Mouse (Mus musculus) splenic B cell, adult 2 months (primary cell): ENCODE results near the gene Hpcal4.

ENCODE experiments used
- DNase-seq: peaks from one replicate; pipeline ENCODE4 v3.0.0-alpha.2; 2011; ENCODE audit warnings: low read depth, low spot score
- H3K27me3 ChIP-seq: 2 replicates; pipeline ENCODE4 v1.6.1; 2012; ENCODE audit warnings: mild to moderate bottlenecking, low read length, moderate library complexity, mixed read lengths; ENCODE audit not compliant: control insufficient read depth, poor library complexity, insufficient read depth, severe bottlenecking
- H3K36me3 ChIP-seq: 2 replicates; pipeline ENCODE4 v1.6.1; 2012; ENCODE audit warnings: mild to moderate bottlenecking, low read length, moderate library complexity, mixed read lengths; ENCODE audit not compliant: control insufficient read depth, poor library complexity, insufficient read depth, severe bottlenecking

Hpcal4 gene

DNA sequence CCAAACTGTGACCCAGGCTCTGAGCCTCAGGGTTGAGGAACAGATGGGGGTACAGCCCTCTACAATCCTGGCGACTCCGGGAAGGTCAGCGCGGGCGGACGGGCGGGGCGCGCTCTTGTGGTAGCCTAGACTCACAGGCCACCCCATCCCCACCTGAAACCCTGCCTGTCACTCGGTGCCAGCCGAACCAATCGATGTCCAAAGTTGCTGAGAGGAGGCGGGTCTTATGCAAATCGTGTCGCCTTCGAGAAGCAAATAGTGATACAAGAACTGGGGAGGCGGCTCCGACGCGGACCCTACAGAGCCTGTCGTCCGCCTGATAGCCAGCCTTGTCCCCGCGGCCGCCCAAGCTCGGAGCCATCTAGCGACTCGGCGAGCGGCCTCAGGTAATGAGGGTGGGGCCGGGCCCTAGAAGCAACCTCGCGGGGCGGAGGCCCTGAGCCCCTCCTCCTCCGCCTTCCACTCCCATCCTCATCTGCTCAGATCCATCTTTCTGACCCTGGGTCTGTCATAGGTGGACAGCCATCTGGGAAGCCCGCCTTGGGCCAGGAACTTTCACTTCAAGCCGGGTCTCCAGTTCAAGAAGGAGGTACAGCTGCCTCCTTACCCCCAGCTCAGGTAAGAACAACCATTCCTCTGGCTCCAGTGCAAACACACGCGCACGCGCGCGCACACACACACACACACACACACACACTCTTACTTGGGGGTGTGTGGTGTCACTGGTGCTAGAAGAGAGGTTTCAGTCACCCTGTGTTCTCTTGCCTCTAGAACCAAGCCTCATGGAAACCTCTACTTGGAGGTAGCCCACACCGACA is 421 bp downstream of the Hpcal4 start:
- Histone ChIP-seq H3K27me3 (no peaks in the 10 kb centered on the region), H3K36me3 (no peaks in the 10 kb centered on the region)
- peak; percentile 50 for DNase-seq

DNA sequence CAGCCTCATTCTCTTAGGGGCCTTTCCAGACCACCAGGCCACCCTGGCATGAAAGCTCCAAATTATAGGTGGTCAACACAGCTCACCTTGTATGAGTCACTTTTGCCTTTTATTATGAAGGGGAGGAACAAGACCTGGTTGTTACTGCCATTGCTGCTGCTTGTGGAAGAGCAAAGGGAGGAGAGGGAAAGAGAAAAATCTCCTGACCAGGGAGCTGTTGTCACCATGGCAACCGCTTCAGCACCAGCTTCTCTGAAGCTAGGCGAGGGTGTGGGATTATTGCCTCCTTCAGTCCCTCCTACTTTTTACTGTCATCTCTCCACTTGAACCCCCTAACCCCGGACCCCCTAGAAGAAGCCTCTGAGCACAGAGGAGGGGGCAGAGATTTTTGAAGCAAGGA is 1.8 kb downstream of the Hpcal4 start:
- DNase-seq, result no peak
- no peaks in the 10 kb centered on the region for H3K36me3 ChIP-seq
- no peaks in the 10 kb centered on the region for H3K27me3 ChIP-seq

DNA sequence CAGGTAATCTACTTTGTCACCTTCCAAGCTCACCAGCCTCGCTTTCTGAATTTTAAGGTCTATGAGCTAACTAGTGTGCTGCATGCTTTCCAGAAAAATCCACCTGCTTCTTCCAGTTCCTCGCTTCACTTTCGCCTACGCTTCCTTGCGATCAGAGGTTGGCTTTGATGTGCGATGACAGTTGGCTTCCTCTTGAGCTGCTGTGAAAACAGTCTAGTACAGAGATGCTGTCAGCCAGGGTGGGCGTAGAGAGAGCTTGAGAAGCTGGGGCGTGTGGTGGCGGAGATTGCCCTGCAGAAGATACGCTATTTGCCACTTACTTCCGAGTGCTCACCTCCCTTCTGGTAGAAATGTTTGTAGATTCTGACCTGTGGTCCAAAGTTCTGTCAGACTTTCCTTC is 9.3 kb downstream of the Hpcal4 start:
- no peak for DNase-seq
- H3K27me3 ChIP-seq, result no peaks in the 10 kb centered on the region
- no peaks in the 10 kb centered on the region for H3K36me3 ChIP-seq

DNA sequence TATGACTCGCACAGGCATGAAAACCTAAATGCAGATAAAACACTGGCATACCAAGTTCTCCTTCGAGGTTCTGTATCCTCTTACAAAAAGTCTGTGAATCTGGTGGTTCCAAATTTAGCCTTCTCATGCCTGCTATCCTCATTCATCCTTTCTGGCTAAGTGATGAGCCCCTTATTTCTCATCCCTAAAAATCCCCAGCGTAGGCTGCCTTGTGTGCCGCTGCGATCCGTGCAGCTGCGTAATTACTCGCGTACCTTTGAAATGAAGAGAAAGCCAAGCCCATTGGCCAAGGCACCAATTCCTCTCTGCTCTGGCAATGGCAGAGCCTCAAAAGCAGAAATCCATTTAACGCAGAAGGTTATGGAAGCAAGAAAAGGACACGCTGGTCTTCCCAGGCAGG is 10.8 kb downstream of the Hpcal4 start:
- no peak for DNase-seq
- no peaks in the 10 kb centered on the region for H3K36me3 ChIP-seq

DNA sequence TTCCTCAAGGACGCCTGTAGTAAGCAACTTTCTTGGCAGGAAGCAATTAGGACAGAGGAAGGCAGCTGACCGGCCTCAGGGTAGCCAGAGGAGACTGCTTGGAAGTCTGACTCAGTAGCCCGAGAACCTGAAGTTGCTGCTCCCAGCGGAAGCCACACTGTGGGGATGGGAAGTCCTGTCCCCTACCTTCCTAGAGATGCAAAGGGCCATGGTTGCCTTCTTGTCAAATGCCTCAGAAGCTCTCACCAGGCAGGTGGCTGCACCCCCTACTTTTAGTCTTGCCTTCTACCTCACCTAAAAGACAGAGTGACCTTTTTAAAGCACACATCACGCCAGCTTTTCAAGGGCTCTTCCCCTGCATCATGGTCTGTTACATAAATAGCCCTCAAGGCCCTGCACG is 13.7 kb downstream of the Hpcal4 start:
- Histone ChIP-seq H3K27me3 (no peaks in the 10 kb centered on the region), H3K36me3 (no peaks in the 10 kb centered on the region)
- DNase-seq, result no peak

More for the DNA sequence above, 10.8 kb downstream of the Hpcal4 start:
- H3K27me3 ChIP-seq, result no peaks in the 10 kb centered on the region

DNA sequence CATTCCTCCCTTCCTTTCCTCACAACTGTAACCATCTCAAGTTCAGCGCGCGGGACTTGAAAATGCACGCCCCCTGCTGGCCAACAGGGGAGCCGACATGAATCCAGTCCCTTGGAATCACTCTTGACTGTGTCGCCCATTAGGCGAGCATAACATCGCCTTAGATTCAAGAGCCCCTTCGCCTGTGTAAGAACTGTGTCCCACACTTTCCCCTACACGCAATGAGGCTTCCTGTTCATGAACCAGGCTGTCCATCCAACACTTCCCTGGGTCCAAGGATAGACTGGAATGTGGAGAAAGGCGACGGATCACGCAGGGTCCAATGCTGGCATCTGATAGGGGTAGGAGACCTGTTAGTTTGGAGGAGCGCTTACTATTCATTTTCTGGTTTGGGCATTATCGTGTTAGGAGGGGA is 17.8 kb downstream of the Hpcal4 start:
- DNase-seq, result peak; percentile 48
- Histone ChIP-seq H3K36me3 (no peaks in the 10 kb centered on the region), H3K27me3 (no peaks in the 10 kb centered on the region)

DNA sequence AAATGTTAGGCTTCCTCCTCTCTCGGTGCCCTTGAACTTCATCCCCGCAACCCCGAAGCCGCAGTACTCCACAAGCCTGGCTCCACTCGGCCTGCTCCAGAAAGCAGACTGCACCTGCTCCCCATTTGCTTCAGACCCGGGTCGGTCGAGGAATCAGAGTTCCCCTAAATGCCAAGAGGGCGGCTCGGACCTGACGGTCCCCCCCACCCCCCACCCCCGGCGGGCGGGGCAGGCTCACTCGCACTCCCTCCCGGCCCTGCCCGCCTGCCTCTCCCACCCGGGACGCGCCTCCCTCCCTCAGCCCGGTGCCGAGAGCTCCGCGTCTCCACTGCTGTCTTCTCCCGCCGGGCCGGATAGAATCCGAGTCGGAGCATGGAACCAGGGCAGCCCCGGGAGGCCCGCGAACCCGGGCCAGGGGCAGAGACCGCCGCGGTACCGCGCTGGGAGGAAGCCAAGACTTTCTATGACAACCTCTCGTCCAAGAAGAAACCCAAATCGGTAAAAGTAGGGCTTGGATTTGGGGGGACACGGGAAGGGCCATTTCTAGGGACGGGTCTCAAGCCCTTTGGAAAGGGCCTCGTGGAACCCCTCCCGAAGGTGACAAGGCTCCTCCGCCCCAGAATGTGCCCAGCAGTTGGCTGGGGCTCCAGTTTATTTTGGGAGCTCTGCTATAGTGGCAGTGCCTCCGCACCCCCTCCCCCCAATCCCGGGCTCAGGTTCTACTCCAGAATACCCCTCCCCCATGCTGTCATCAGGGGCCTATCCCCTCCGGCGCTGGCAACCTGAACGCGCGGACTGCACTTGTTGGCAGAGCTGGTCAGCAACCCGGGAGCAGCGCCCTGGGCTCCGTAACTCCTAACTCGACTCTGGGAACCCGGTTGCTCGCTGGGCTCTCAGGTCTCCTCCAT is 18.4 kb downstream of the Hpcal4 start, which contains the start of gene Nt5c1a:
Gene Nt5c1a (plus strand): TSS at position 319 of the 908 bp plus-strand sequence.
- no peaks in the 10 kb centered on the region for H3K27me3 ChIP-seq
- H3K36me3 ChIP-seq, result no peaks in the 10 kb centered on the region
- DNase-seq, result no peak

DNA sequence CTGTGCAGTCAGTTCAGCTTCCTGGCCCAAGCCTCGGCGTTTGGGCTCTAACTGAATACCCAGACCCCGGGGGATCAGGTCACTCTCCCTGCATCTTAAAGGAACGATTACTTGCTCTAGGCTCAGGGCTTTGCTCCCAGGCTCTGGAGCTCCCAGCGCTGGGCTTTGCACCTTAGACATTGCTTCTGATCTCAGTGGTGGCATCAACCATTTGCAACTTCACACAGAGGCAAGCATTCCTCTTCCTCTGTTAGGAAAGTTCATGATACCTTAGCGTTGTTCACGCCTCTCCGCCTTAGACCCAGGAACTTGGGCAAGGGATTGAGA is 19.0 kb downstream of the Hpcal4 start:
- DNase-seq, result no peak
- no peaks in the 10 kb centered on the region for H3K27me3 ChIP-seq
- H3K36me3 ChIP-seq, result no peaks in the 10 kb centered on the region

DNA sequence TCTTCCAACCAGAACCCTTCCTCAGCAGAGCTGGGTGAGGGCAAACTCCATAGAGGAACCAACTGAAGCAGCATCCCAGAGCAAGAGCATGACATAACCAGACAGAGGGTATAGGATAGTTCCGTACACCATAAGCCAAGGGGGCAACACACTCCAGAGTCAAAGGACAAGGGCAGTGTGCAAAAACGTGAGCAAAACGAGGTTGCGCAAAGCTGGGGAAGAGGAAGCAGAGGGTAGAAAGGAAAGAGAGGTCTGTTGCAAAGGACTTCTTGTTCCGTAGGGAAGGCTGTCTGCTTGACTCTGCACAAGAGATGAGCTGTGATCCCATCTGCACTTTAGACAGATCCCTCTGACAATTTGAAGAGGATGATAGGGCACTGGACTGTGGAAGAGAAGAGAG is 24.3 kb downstream of the Hpcal4 start:
- no peak for DNase-seq
- no peaks in the 10 kb centered on the region; the same call in 1 of the 2 replicates for H3K27me3 ChIP-seq
- H3K36me3 ChIP-seq, result no peaks in the 10 kb centered on the region

DNA sequence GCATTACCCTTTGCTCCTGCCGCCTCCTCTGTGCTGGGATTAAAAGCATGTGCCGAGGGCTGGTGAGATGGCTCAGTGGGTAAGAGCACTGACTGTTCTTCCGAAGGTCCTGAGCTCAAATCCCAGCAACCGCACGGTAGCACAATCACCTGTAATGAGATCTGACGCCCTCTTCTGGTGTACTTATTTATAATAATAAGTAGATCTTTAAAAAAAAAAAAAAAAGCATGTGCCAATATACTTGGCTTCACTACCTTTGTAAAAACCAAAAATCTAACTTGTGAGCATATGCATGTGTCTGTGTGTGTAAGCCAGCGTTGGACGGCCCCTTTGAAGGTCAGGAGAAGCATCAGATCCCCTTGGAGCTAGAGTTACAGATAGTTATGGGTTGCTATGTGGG is 28.0 kb downstream of the Hpcal4 start:
- no peaks in the 10 kb centered on the region for H3K36me3 ChIP-seq
- DNase-seq, result no peak
- no peaks in the 10 kb centered on the region; the same call in 1 of the 2 replicates for H3K27me3 ChIP-seq

DNA sequence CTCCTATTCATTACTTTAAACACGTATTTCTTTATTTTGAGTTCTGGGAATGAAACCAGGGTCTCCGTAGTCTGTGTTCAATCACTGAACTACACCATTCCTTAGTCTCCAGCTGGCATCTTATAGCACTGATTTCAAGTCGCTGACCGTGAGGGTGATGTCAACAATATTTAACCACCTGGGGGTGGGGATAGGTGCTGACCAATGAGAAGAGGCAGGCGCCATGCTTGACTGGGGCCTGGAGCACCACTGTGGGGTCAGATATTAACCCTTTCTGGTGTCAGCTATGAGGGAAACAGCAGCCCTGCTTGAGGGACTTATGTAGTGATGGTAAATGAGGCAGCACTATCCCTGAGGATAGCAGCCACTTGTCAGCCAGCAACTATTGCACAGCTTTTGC is 28.4 kb downstream of the Hpcal4 start:
- DNase-seq, result no peak
- Histone ChIP-seq H3K36me3 (no peaks in the 10 kb centered on the region), H3K27me3 (no peaks in the 10 kb centered on the region; the same call in 1 of the 2 replicates)

DNA sequence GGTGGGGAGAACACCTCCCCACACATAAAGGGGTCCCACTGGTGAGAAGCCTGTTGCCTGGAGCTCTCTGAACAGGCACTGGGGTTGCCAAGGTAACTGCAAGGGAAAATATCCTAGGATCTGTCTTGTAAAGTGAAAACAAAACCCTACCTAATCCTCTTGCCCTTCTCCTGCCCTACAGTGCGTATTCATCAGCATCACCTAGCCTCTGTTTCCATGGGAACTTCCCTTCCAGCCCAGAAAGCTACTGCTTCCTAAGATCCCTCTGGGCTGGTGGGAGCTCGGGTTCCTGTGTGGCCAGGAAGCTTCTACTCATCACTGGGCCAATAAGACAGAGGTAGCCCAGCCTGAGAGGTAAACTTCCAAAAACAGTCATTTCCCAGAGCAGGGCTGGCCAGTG is 29.3 kb downstream of the Hpcal4 start:
- Histone ChIP-seq H3K36me3 (no peaks in the 10 kb centered on the region), H3K27me3 (no peaks in the 10 kb centered on the region; the same call in 1 of the 2 replicates)
- no peak for DNase-seq

DNA sequence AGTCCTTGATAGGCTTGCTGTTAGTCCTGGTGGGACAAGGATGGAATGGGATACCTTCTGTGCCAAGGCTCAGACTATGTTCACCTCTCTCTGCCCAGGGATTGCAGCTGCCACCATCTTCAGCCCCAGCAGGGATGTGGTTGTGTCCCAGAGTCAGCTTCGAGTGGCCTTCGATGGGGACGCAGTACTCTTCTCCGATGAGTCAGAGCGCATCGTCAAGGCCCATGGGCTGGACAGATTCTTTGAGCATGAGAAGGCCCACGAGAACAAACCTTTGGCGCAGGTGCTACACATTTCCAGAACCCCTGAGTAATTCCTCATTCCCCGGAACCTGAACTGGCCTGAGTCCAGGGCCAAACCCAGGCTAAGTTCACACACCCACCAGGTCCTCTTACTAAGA is 30.9 kb downstream of the Hpcal4 start:
- no peak for DNase-seq
- Histone ChIP-seq H3K36me3 (no peaks in the 10 kb centered on the region), H3K27me3 (no peaks in the 10 kb centered on the region; the same call in 1 of the 2 replicates)

DNA sequence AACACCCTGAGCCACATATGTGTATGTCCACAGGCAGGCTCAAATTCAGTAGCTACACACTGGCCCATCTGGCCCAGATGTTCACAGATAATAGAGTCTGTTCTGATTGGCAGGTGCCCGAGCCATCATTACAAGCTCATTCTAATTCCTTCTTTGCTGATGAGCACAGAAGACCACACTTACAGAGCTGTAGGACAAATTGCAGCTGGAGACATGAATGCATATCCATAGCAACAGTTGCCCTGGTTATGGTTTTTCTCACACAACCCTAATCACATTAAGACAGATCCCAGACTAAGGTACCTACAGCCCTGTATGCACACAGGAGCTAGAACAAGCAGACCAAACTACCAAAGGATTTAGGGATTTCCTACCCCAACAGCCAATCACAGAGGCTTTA is 32.3 kb downstream of the Hpcal4 start:
- no peak for DNase-seq
- Histone ChIP-seq H3K36me3 (no peaks in the 10 kb centered on the region), H3K27me3 (no peaks in the 10 kb centered on the region)

DNA sequence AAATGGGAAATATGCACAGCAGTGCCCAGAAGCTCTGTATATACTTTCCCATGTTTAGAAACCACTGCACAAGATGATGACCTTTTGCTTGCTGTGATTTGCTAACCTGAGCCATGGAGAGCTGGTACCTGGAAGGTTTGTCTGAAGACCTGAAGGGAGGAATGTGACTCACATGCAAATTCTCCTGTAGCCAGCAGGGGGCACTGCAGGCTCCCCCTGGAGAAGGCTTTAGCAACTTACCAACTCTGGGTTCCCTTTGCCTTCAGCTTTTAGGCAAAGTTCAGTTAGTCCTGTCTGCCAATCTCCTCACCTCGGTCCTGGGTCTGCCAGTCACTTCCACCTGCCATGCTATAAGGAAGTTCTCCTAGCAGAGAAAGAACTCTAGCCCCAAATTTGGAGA is 33.8 kb downstream of the Hpcal4 start:
- peak; percentile 64 for DNase-seq
- H3K27me3 ChIP-seq, result no peaks in the 10 kb centered on the region

More for the DNA sequence above, 33.8 kb downstream of the Hpcal4 start:
- no peaks in the 10 kb centered on the region for H3K36me3 ChIP-seq
